Mouse (Mus musculus) midbrain, postnatal 0 days (tissue): Measurements from ENCODE around the gene Lamc1. TPM values are rescaled to one million over a fixed set of nuclear protein-coding genes. Genes with fewer than 3 reads are reported as not detected.

ENCODE experiments used
- ATAC-seq: fragments of 200-750 bp; cut with Nextera tagmentation; 2 replicates; pipeline ENCODE4 v1.8.0; 2017; ENCODE audit warnings: moderate number of reproducible peaks, mild to moderate bottlenecking, moderate TSS enrichment, moderate library complexity; ENCODE audit not compliant: low FRiP score
- DNase-seq: peaks from one replicate; pipeline ENCODE4 v3.0.0-alpha.2; 2015; ENCODE audit warnings: low spot score
- H3K27ac ChIP-seq: fragments of 300-500 bp; sonication (generic); 2 replicates; pipeline ENCODE4 v1.5.1; 2014; ENCODE audit warnings: low read depth, mild to moderate bottlenecking, low read length, mixed read lengths
- H3K27me3 ChIP-seq: fragments of 300-500 bp; sonication (generic); 2 replicates; pipeline ENCODE4 v1.6.1; 2014; ENCODE audit warnings: low read length, control low read depth, mixed read lengths; ENCODE audit not compliant: insufficient read depth
- H3K36me3 ChIP-seq: fragments of 300-500 bp; sonication (generic); 2 replicates; pipeline ENCODE4 v1.6.1; 2014; ENCODE audit warnings: low read length, control low read depth, mixed read lengths; ENCODE audit not compliant: insufficient read depth
- H3K4me1 ChIP-seq: fragments of 300-500 bp; sonication (generic); 2 replicates; pipeline ENCODE4 v1.6.1; 2014; ENCODE audit warnings: mild to moderate bottlenecking, control low read depth, antibody characterized with exemption, low read length, mixed read lengths; ENCODE audit not compliant: insufficient read depth
- H3K4me2 ChIP-seq: fragments of 300-500 bp; sonication (generic); 2 replicates; pipeline ENCODE4 v1.6.1; 2014; ENCODE audit warnings: low read depth, mild to moderate bottlenecking, low read length, mixed read lengths; ENCODE audit not compliant: poor library complexity, severe bottlenecking
- H3K4me3 ChIP-seq: fragments of 300-500 bp; sonication (generic); 2 replicates; pipeline ENCODE4 v1.5.1; 2014; ENCODE audit warnings: low read depth, mild to moderate bottlenecking, low read length, moderate library complexity
- H3K9ac ChIP-seq: fragments of 300-500 bp; sonication (generic); replicated peaks from 2 replicates; pipeline ENCODE4 v1.6.1; 2014; ENCODE audit warnings: mild to moderate bottlenecking, low read length, moderate library complexity, mixed read lengths; ENCODE audit not compliant: poor library complexity, severe bottlenecking
- H3K9me3 ChIP-seq: fragments of 300-500 bp; sonication (generic); 2 replicates; pipeline ENCODE4 v1.6.1; 2016; ENCODE audit warnings: low read length, control low read depth
- CTCF ChIP-seq: IDR thresholded peaks from 2 replicates; pipeline ENCODE4 v1.5.1; 2016; ENCODE audit warnings: antibody characterized with exemption, mild to moderate bottlenecking
- WGBS: fragments of 180-500 bp; shearing (Covaris S2); extraction: QIAGEN DNeasy Blood & Tissue Kit; methylation state at CpG from one replicate; pipeline ENCODE4 v1.1.7; 2014; 5-methylcytosine and 5-hydroxymethylcytosine counted together
- polyA plus RNA-seq: library from polyadenylated mRNA; unstranded; fragments of >200 nt; fragmentation: Nextera tagmentation; extraction: Ambion mirVana; gene quantifications from 2 replicates; pipeline ENCODE4 v1.2.1, GENCODE M21; 2015
- total RNA-seq: library from RNA; depleted of rRNA; stranded (reverse); fragments of >200 nt; gene quantifications from 2 replicates; pipeline ENCODE4 v1.2.3, GENCODE M21; 2014

The Lamc1 gene
- total and polyA plus RNA-seq, 2 experiments from 2014 or later, result 11.5 to 40.6 TPM

GRCm38 (mm10) chr1:153287443-153287842 lies 45.1 kb downstream of the Lamc1 start:
- no peak for DNase-seq
- no peak overlapping the region for H3K4me3 ChIP-seq
- H3K4me1 ChIP-seq, result 0 out of 2 replicates have a peak, but pooled peaks cover 2% of the 10 kb centered on the region
- H3K4me2 ChIP-seq, result no peak overlapping the region
- no peak overlapping the region for H3K27ac ChIP-seq
- 88% methylated on average over 5 of the region's 5 CpGs for WGBS
- no peak for ATAC-seq
- no peaks in the 10 kb centered on the region for H3K36me3 ChIP-seq
- TF ChIP-seq CTCF, result no peak
- no peaks in the 10 kb centered on the region for H3K9me3 ChIP-seq
- no peak overlapping the region for H3K9ac ChIP-seq
- no peaks in the 10 kb centered on the region for H3K27me3 ChIP-seq

DNA sequence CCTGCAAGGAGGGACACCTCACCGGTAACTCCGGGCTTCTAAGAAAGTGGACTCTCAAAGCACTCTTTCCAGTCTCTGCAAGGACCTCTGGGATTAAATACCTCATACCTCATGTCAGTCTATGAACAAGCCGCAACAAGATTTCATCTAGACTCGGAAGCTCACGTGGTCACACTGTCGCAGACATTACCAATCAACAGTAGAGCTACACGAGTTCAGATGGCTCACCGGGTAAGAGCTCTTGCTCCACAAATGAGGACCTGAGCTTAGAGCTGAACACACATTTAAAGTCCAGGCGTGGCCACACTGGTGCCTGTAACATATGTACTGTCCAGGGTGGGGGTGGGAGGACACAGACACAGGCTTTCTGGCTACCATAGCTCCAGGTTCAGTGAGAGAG lies 46.4 kb downstream of the Lamc1 start:
- H3K27me3 ChIP-seq, result no peaks in the 10 kb centered on the region
- ATAC-seq, result no peak

GRCm38 (mm10) chr1:153285188-153285587 lies 47.4 kb downstream of the Lamc1 start:
- H3K27ac ChIP-seq, result no peak overlapping the region
- 0 out of 2 replicates have a peak, but pooled peaks cover 2% of the 10 kb centered on the region for H3K4me1 ChIP-seq
- no peaks in the 10 kb centered on the region for H3K27me3 ChIP-seq
- no peak overlapping the region for H3K4me2 ChIP-seq
- H3K4me3 ChIP-seq, result no peak overlapping the region
- TF ChIP-seq CTCF, result no peak
- no peak overlapping the region for H3K9ac ChIP-seq
- DNase-seq (no peak), ATAC-seq (no peak)
- no peaks in the 10 kb centered on the region for H3K9me3 ChIP-seq
- WGBS, result 82% methylated on average over 8 of the region's 8 CpGs
- no peaks in the 10 kb centered on the region for H3K36me3 ChIP-seq

More for the DNA sequence above, 46.4 kb downstream of the Lamc1 start:
- Histone ChIP-seq H3K4me1 (0 out of 2 replicates have a peak, but pooled peaks cover 2% of the 10 kb centered on the region), H3K4me2 (no peak overlapping the region), H3K4me3 (no peak overlapping the region), H3K27ac (no peak overlapping the region), H3K9me3 (no peaks in the 10 kb centered on the region), H3K9ac (no peak overlapping the region), H3K36me3 (no peaks in the 10 kb centered on the region)
- TF ChIP-seq CTCF, result no peak
- no peak for DNase-seq
- 94% methylated on average over 9 of the region's 9 CpGs for WGBS

- Histone ChIP-seq H3K4me2 (no peak overlapping the region), H3K4me1 (0 out of 2 replicates have a peak, but pooled peaks cover 2% of the 10 kb centered on the region), H3K9ac (no peak overlapping the region), H3K36me3 (no peaks in the 10 kb centered on the region), H3K4me3 (no peak overlapping the region), H3K27me3 (no peaks in the 10 kb centered on the region), H3K9me3 (no peaks in the 10 kb centered on the region), H3K27ac (no peak overlapping the region)
- no peak for DNase-seq
- 89% methylated on average over 5 of the region's 5 CpGs for WGBS
- ATAC-seq, result no peak
- TF ChIP-seq CTCF, result no peak
Measured at GRCm38 (mm10) chr1:153282342-153282975, 50.1 kb downstream of the Lamc1 start.

DNA sequence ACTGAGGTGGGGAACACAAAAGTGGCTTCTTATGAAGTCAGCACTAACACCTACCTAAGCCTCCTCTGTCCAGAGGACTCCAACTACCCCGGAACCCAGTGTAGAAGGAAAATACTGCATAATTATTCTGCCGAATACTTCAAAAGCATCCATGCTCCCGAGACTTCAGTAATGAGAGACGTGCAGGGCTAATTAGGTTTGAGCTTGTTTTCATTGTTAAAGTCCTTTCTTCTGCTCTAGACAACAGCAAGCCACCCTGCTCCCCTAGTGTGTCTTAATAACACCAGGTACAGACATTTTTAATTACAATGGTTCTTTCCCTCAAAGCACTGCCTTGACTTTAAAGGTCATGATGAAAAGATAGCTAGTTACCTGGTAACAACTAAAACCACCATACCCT lies 51.1 kb downstream of the Lamc1 start:
- Histone ChIP-seq H3K27ac (no peak overlapping the region), H3K4me1 (0 out of 2 replicates have a peak, but pooled peaks cover 2% of the 10 kb centered on the region), H3K36me3 (no peaks in the 10 kb centered on the region), H3K9ac (no peak overlapping the region), H3K27me3 (no peaks in the 10 kb centered on the region), H3K4me2 (no peak overlapping the region), H3K4me3 (no peak overlapping the region), H3K9me3 (no peaks in the 10 kb centered on the region)
- DNase-seq (no peak), ATAC-seq (no peak)
- 40% methylated on average over 4 of the region's 4 CpGs for WGBS
- no peak for TF ChIP-seq CTCF

DNA sequence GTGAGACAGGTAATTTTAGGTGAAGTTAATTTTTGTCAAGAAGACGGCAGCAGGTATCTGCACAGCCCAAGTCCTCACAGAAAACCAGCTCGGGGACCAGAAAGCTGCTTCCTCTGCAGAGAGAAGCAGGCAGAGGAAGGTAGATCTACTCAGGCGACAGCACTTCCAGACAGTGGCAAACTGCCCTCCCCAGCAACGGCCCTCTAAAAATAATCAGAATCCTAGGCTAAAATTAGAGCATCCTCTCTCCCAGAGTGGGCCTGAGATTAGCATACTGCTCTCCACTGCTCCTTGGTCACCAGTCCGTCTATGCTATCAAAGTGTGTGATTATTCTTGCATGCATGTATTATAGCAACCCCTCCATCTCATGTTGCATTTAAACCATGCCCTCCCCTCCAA lies 52.2 kb downstream of the Lamc1 start:
- no peak overlapping the region for H3K27ac ChIP-seq
- TF ChIP-seq CTCF, result no peak
- no peak overlapping the region for H3K9ac ChIP-seq
- 0 out of 2 replicates have a peak, but pooled peaks cover 2% of the 10 kb centered on the region for H3K4me1 ChIP-seq
- H3K4me3 ChIP-seq, result no peak overlapping the region
- no peaks in the 10 kb centered on the region for H3K9me3 ChIP-seq
- DNase-seq, result no peak
- WGBS, result 70% methylated on average over 5 of the region's 5 CpGs
- ATAC-seq, result no peak
- H3K36me3 ChIP-seq, result no peaks in the 10 kb centered on the region
- H3K27me3 ChIP-seq, result no peaks in the 10 kb centered on the region
- H3K4me2 ChIP-seq, result no peak overlapping the region
